Mouse (Mus musculus): ENCODE results near the gene Pdcd2. TPM values are rescaled to one million over a fixed set of nuclear protein-coding genes. Genes with fewer than 3 reads are reported as not detected.
"Not testable (repeated sequence)": the region's sequence is repeated elsewhere in the genome, so short reads cannot be mapped to it uniquely, and the experiment has no call there.

The Pdcd2 gene
- polyA plus RNA-seq (2016; fragmentation: Nextera tagmentation; extraction: Ambion mirVana): 54.9 and 65.1 TPM in 2 replicates

GRCm38 (mm10) chr17:15526986-15527810, at the start of gene Pdcd2:
TSS of gene Pdcd2 (minus strand) at chr17:15527301.
- no peaks in the 10 kb centered on the region for H3K9me3 ChIP-seq
- peak within 1 kb of the TSS; percentile 80 for H3K4me3 ChIP-seq (replicated peaks)
- peak within 1 kb of the TSS; percentile 71 for H3K4me2 ChIP-seq
- H3K27ac ChIP-seq: peak within 1 kb of the TSS; percentile 91
- H3K27me3 ChIP-seq: no peaks in the 10 kb centered on the region
- H3K4me1 ChIP-seq: peaks cover 23% of the 10 kb centered on the region
- H3K9ac ChIP-seq: peak within 1 kb of the TSS; percentile 79
- WGBS: 1% methylated on average over 52 of the region's 55 CpGs
- peak; percentile 100 for ATAC-seq (ENCODE audit: low FRiP score)
- H3K36me3 ChIP-seq (replicated peaks): peaks cover 21% of the 10 kb centered on the region

- Histone ChIP-seq H3K27ac (no peak overlapping the region), H3K4me3 (replicated peaks) (no peak overlapping the region), H3K9me3 (no peaks in the 10 kb centered on the region), H3K9ac (no peak overlapping the region), H3K4me1 (no peaks in the 10 kb centered on the region), H3K36me3 (replicated peaks) (no peaks in the 10 kb centered on the region), H3K27me3 (peaks cover 19% of the 10 kb centered on the region), H3K4me2 (no peak overlapping the region)
- ATAC-seq (ENCODE audit: low FRiP score): no peak
- 63% methylated on average over 1 of the region's 1 CpGs for WGBS
Measured at GRCm38 (mm10) chr17:15575056-15575455, 48.0 kb upstream of the Pdcd2 start.

GRCm38 (mm10) chr17:15566908-15567307, 39.8 kb upstream of the Pdcd2 start:
- 77% methylated on average over 5 of the region's 5 CpGs for WGBS
- peaks cover 6% of the 10 kb centered on the region for H3K4me1 ChIP-seq
- no peak overlapping the region for H3K27ac ChIP-seq
- no peaks in the 10 kb centered on the region for H3K36me3 ChIP-seq (replicated peaks)
- ATAC-seq (ENCODE audit: low FRiP score): no peak
- H3K9me3 ChIP-seq: no peaks in the 10 kb centered on the region
- H3K4me2 ChIP-seq: no peak overlapping the region
- H3K9ac ChIP-seq: no peak overlapping the region
- no peak overlapping the region for H3K4me3 ChIP-seq (replicated peaks)
- 0 out of 2 replicates have a peak, but pooled peaks cover 3% of the 10 kb centered on the region for H3K27me3 ChIP-seq

GRCm38 (mm10) chr17:15564928-15565300, 37.8 kb upstream of the Pdcd2 start:
- WGBS: 50% methylated on average over 12 of the region's 12 CpGs
- ATAC-seq (ENCODE audit: low FRiP score): peak; percentile 11; the same call in 1 of the 2 replicates
- H3K27ac ChIP-seq: no peak overlapping the region

GRCm38 (mm10) chr17:15564014-15564927, 37.2 kb upstream of the Pdcd2 start, which contains the start of gene Prdm9:
TSS of gene Prdm9 (minus strand) at chr17:15564354.
- peak; percentile 99 for ATAC-seq (ENCODE audit: low FRiP score)
- Histone ChIP-seq H3K9ac (peak within 1 kb of the TSS; percentile 71), H3K4me2 (peak within 1 kb of the TSS; percentile 77), H3K27me3 (0 out of 2 replicates have a peak, but pooled peaks cover 3% of the 10 kb centered on the region), H3K4me3 (replicated peaks) (peak within 1 kb of the TSS; percentile 65), H3K27ac (peak within 1 kb of the TSS; percentile 94), H3K9me3 (no peaks in the 10 kb centered on the region), H3K4me1 (peaks cover 6% of the 10 kb centered on the region), H3K36me3 (replicated peaks) (no peaks in the 10 kb centered on the region)
- under 1% methylated on average over 43 of the region's 43 CpGs for WGBS

More at GRCm38 (mm10) chr17:15564928-15565300, 37.8 kb upstream of the Pdcd2 start:
- Histone ChIP-seq H3K9me3 (no peaks in the 10 kb centered on the region), H3K4me1 (peaks cover 6% of the 10 kb centered on the region), H3K4me3 (replicated peaks) (peak overlapping the region; percentile 65), H3K27me3 (0 out of 2 replicates have a peak, but pooled peaks cover 3% of the 10 kb centered on the region), H3K9ac (no peak overlapping the region; the same call in 1 of the 2 replicates), H3K4me2 (peak overlapping the region; percentile 77), H3K36me3 (replicated peaks) (no peaks in the 10 kb centered on the region)

- Histone ChIP-seq H3K4me2 (no peak overlapping the region), H3K36me3 (replicated peaks) (no peaks in the 10 kb centered on the region), H3K9me3 (no peaks in the 10 kb centered on the region), H3K4me3 (replicated peaks) (no peak overlapping the region), H3K27ac (no peak overlapping the region), H3K9ac (no peak overlapping the region), H3K27me3 (0 out of 2 replicates have a peak, but pooled peaks cover 3% of the 10 kb centered on the region), H3K4me1 (peaks cover 6% of the 10 kb centered on the region)
- WGBS: 88% methylated on average over 2 of the region's 2 CpGs
- ATAC-seq (ENCODE audit: low FRiP score): no peak
Measured at GRCm38 (mm10) chr17:15559946-15560345, 32.8 kb upstream of the Pdcd2 start.

- no peaks in the 10 kb centered on the region for H3K36me3 ChIP-seq (replicated peaks)
- no peak overlapping the region for H3K4me3 ChIP-seq (replicated peaks)
- WGBS: 22% methylated on average over 1 of the region's 1 CpGs
- H3K27ac ChIP-seq: no peak overlapping the region
- 0 out of 2 replicates have a peak, but pooled peaks cover 2% of the 10 kb centered on the region for H3K4me1 ChIP-seq
- no peaks in the 10 kb centered on the region for H3K27me3 ChIP-seq
- no peak overlapping the region for H3K9ac ChIP-seq
- H3K9me3 ChIP-seq: no peaks in the 10 kb centered on the region
- no peak for ATAC-seq (ENCODE audit: low FRiP score)
- no peak overlapping the region for H3K4me2 ChIP-seq
Measured at GRCm38 (mm10) chr17:15549713-15550112, 22.6 kb upstream of the Pdcd2 start.

- no peaks in the 10 kb centered on the region for H3K36me3 ChIP-seq (replicated peaks)
- H3K27me3 ChIP-seq: no peaks in the 10 kb centered on the region
- no peaks in the 10 kb centered on the region for H3K9me3 ChIP-seq
- H3K9ac ChIP-seq: no peak overlapping the region
- H3K4me3 ChIP-seq (replicated peaks): no peak overlapping the region
- H3K4me1 ChIP-seq: 0 out of 2 replicates have a peak, but pooled peaks cover 2% of the 10 kb centered on the region
- ATAC-seq (ENCODE audit: low FRiP score): no peak
- H3K4me2 ChIP-seq: no peak overlapping the region
- WGBS: 79% methylated on average over 4 of the region's 4 CpGs
- H3K27ac ChIP-seq: no peak overlapping the region
Measured at GRCm38 (mm10) chr17:15546440-15546839, 19.3 kb upstream of the Pdcd2 start.

- 72% methylated on average over 4 of the region's 4 CpGs for WGBS
- ATAC-seq (ENCODE audit: low FRiP score): not testable (repeated sequence)
Measured at GRCm38 (mm10) chr17:15543868-15544267, 16.8 kb upstream of the Pdcd2 start.

GRCm38 (mm10) chr17:15540309-15540708, 13.2 kb upstream of the Pdcd2 start:
- WGBS: 75% methylated on average over 4 of the region's 4 CpGs
- Histone ChIP-seq H3K36me3 (replicated peaks) (no peaks in the 10 kb centered on the region), H3K27me3 (peaks cover 16% of the 10 kb centered on the region), H3K4me3 (replicated peaks) (no peak overlapping the region), H3K9ac (no peak overlapping the region), H3K4me2 (no peak overlapping the region), H3K27ac (no peak overlapping the region), H3K9me3 (no peaks in the 10 kb centered on the region), H3K4me1 (peaks cover 4% of the 10 kb centered on the region; the same call in 1 of the 2 replicates)
- ATAC-seq (ENCODE audit: low FRiP score): no peak

More at GRCm38 (mm10) chr17:15543868-15544267, 16.8 kb upstream of the Pdcd2 start:
- not testable (repeated sequence) for H3K9me3 ChIP-seq; H3K27me3 ChIP-seq; H3K9ac ChIP-seq; H3K4me1 ChIP-seq; H3K4me2 ChIP-seq; H3K4me3 ChIP-seq (replicated peaks); H3K27ac ChIP-seq; H3K36me3 ChIP-seq (replicated peaks)

GRCm38 (mm10) chr17:15536457-15536904, 9.4 kb upstream of the Pdcd2 start:
- H3K4me3 ChIP-seq (replicated peaks): peak overlapping the region; percentile 54
- H3K36me3 ChIP-seq (replicated peaks): no peaks in the 10 kb centered on the region
- 2% methylated on average over 33 of the region's 33 CpGs for WGBS
- H3K9ac ChIP-seq: peak overlapping the region; percentile 57
- peaks cover 4% of the 10 kb centered on the region; the same call in 1 of the 2 replicates for H3K4me1 ChIP-seq
- H3K27me3 ChIP-seq: peaks cover 21% of the 10 kb centered on the region
- no peak overlapping the region for H3K27ac ChIP-seq
- H3K9me3 ChIP-seq: no peaks in the 10 kb centered on the region
- peak; percentile 64 for ATAC-seq (ENCODE audit: low FRiP score)
- H3K4me2 ChIP-seq: peak overlapping the region; percentile 87

- H3K9ac ChIP-seq: no peak overlapping the region
- no peaks in the 10 kb centered on the region for H3K36me3 ChIP-seq (replicated peaks)
- WGBS: 19% methylated on average over 8 of the region's 8 CpGs
- peak overlapping the region; percentile 87 for H3K4me2 ChIP-seq
- H3K27ac ChIP-seq: no peak overlapping the region
- peaks cover 4% of the 10 kb centered on the region; the same call in 1 of the 2 replicates for H3K4me1 ChIP-seq
- peaks cover 21% of the 10 kb centered on the region for H3K27me3 ChIP-seq
- H3K9me3 ChIP-seq: no peaks in the 10 kb centered on the region
- no peak for ATAC-seq (ENCODE audit: low FRiP score)
- peak overlapping the region; percentile 54 for H3K4me3 ChIP-seq (replicated peaks)
Measured at GRCm38 (mm10) chr17:15535943-15536342, 8.8 kb upstream of the Pdcd2 start.
